Mouse (Mus musculus): ENCODE results near the gene Hivep3.

Gene Hivep3

GRCm38 (mm10) chr4:119975242-119975641 lies 241.7 kb downstream of the Hivep3 start:
- no peak for DNase-seq (ENCODE audit: low spot score in 2 of 2)

- DNase-seq (ENCODE audit: low spot score in 2 of 2): no peak
Observed at GRCm38 (mm10) chr4:119975822-119976221, 242.2 kb downstream of the Hivep3 start.

GRCm38 (mm10) chr4:119976428-119977168 lies 243.0 kb downstream of the Hivep3 start:
- no peak for DNase-seq (ENCODE audit: low spot score in 2 of 2)

- no peak for DNase-seq (ENCODE audit: low spot score in 2 of 2)
Observed at GRCm38 (mm10) chr4:119977817-119978491, 244.4 kb downstream of the Hivep3 start.

- no peak for DNase-seq (ENCODE audit: low spot score in 2 of 2)
Observed at GRCm38 (mm10) chr4:119979238-119979829, 245.8 kb downstream of the Hivep3 start.

- no peak for DNase-seq (ENCODE audit: low spot score in 2 of 2)
Observed at GRCm38 (mm10) chr4:119979918-119980317, 246.3 kb downstream of the Hivep3 start.

GRCm38 (mm10) chr4:119981047-119981720 lies 247.6 kb downstream of the Hivep3 start:
- DNase-seq (ENCODE audit: low spot score in 2 of 2): no peak

- DNase-seq (ENCODE audit: low spot score in 2 of 2): no peak
Observed at GRCm38 (mm10) chr4:119986065-119986464, 252.5 kb downstream of the Hivep3 start.

GRCm38 (mm10) chr4:119986580-119987291 lies 253.2 kb downstream of the Hivep3 start:
- DNase-seq (ENCODE audit: low spot score in 2 of 2): peak in 1 of 2 experiments; percentile 56

GRCm38 (mm10) chr4:119987376-119988087 lies 253.9 kb downstream of the Hivep3 start:
- DNase-seq (ENCODE audit: low spot score in 2 of 2): no peak

- no peak for DNase-seq (ENCODE audit: low spot score in 2 of 2)
Observed at GRCm38 (mm10) chr4:119989031-119989693, 255.6 kb downstream of the Hivep3 start.

- DNase-seq (ENCODE audit: low spot score in 2 of 2): no peak
Observed at GRCm38 (mm10) chr4:119990346-119990745, 256.8 kb downstream of the Hivep3 start.

- DNase-seq (ENCODE audit: low spot score in 2 of 2): no peak
Observed at GRCm38 (mm10) chr4:119990841-119991240, 257.3 kb downstream of the Hivep3 start.

- no peak for DNase-seq (ENCODE audit: low spot score in 2 of 2)
Observed at GRCm38 (mm10) chr4:119991758-119992157, 258.2 kb downstream of the Hivep3 start.

- no peak for DNase-seq (ENCODE audit: low spot score in 2 of 2)
Observed at GRCm38 (mm10) chr4:119996377-119996776, 262.8 kb downstream of the Hivep3 start.

- no peak for DNase-seq (ENCODE audit: low spot score in 2 of 2)
Observed at GRCm38 (mm10) chr4:119997351-119997750, 263.8 kb downstream of the Hivep3 start.

GRCm38 (mm10) chr4:119998911-119999310 lies 265.3 kb downstream of the Hivep3 start:
- DNase-seq (ENCODE audit: low spot score in 2 of 2): no peak

GRCm38 (mm10) chr4:120000881-120001280 lies 267.3 kb downstream of the Hivep3 start:
- DNase-seq (ENCODE audit: low spot score in 2 of 2): no peak

- DNase-seq (ENCODE audit: low spot score in 2 of 2): no peak
Observed at GRCm38 (mm10) chr4:120003006-120003405, 269.4 kb downstream of the Hivep3 start.

- no peak for DNase-seq (ENCODE audit: low spot score in 2 of 2)
Observed at GRCm38 (mm10) chr4:120006046-120006445, 272.5 kb downstream of the Hivep3 start.

Measured in right cerebral cortex, adult 2 months (tissue).